Mouse (Mus musculus) MEL (cell line): ENCODE measurements around the gene Shmt2.

Experiments
- CTCF ChIP-seq, 3 experiments: IDR thresholded peaks in 2 of 3; conservative IDR thresholded peaks in 1 of 3; 2 replicates each; pipeline ENCODE4 v1.5.1; 2011 to 2012; ENCODE audit warnings: low read length in 3 of 3, low read depth in 2 of 3, mild to moderate bottlenecking in 2 of 3, improper control_type of control experiment in 1 of 3, inconsistent platforms in 1 of 3, mixed read lengths in 1 of 3, moderate library complexity in 1 of 3; ENCODE audit not compliant: control insufficient read depth in 1 of 3, insufficient read depth in 1 of 3, poor library complexity in 1 of 3, severe bottlenecking in 1 of 3
- EP300 ChIP-seq, 2 experiments: IDR thresholded peaks; 2 replicates each; pipeline ENCODE4 v1.6.1; 2011; ENCODE audit warnings: improper control_type of control experiment in 2 of 2, low read length in 2 of 2, low read depth in 1 of 2, mild to moderate bottlenecking in 1 of 2
- ETS1 ChIP-seq: IDR thresholded peaks from 2 replicates; pipeline ENCODE4 v1.6.1; 2012; ENCODE audit warnings: low read depth, mild to moderate bottlenecking, inconsistent platforms, low read length, improper control_type of control experiment, moderate library complexity
- GABPA ChIP-seq: IDR thresholded peaks from 2 replicates; pipeline ENCODE4 v1.6.1; 2012; ENCODE audit warnings: low read depth, mild to moderate bottlenecking, inconsistent platforms, low read length, improper control_type of control experiment, moderate library complexity
- HCFC1 ChIP-seq: IDR thresholded peaks from 2 replicates; pipeline ENCODE4 v1.6.1; 2012; ENCODE audit warnings: low read depth, mild to moderate bottlenecking, inconsistent platforms, low read length, improper control_type of control experiment, moderate library complexity
- MAX ChIP-seq: IDR thresholded peaks from 2 replicates; pipeline ENCODE4 v1.6.1; 2011; ENCODE audit warnings: low read length, improper control_type of control experiment
- MEF2A ChIP-seq: IDR thresholded peaks from 2 replicates; pipeline ENCODE4 v1.6.1; 2014; ENCODE audit warnings: low read depth, mild to moderate bottlenecking, inconsistent platforms, low read length, improper control_type of control experiment; ENCODE audit not compliant: poor library complexity, insufficient replicate concordance, severe bottlenecking; ENCODE audit errors: extremely low read depth
- SIN3A ChIP-seq: IDR thresholded peaks from 2 replicates; pipeline ENCODE4 v1.6.1; 2012; ENCODE audit warnings: low read length, improper control_type of control experiment, inconsistent platforms

DNA sequence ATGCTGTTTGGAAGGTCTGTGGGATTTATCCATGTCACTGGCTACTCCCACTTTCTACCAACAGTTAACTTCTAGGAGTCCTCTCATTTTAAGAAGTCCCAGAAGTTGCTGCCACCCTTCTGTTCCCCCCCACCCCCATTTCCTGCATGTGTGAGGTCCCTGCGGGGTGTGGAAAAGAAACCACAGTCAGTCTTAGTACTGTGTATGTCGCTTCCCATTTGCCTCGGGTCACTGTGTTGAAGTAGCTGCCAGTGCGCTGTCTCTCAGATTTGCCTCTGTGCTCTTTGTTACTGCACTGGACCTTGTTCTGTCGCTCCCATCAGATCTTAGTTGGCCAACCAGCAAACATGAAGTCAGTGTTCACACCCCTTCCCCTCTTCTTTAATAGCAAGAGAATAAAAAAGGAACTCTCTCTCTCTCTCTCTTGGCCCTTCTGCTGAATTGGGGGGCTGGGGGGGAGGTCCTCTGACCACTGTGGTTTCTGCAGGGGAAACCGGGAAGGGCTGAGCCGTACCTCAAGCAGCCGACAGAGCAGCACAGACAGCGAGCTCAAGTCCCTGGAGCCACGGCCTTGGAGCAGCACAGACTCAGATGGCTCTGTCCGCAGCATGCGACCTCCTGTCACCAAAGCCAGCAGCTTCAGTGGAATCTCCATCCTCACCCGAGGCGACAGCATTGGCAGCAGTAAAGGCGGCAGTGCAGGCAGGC is 50.8 kb downstream of the Shmt2 start:
- no peak for TF ChIP-seq CTCF (IDR thresholded peaks at IDR 0.05 in 2 of 3, conservative IDR thresholded peaks at IDR 0.05 in 1 of 3; ENCODE audit: control insufficient read depth in 1 of 3, insufficient read depth in 1 of 3, low read depth in 2 of 3, low read length in 3 of 3, poor library complexity in 1 of 3, severe bottlenecking in 1 of 3)
- TF ChIP-seq ETS1 = no peak
- no peak for TF ChIP-seq EP300 (IDR thresholded peaks at IDR 0.05; ENCODE audit: low read depth in 1 of 2, low read length in 2 of 2)
- no peak for TF ChIP-seq SIN3A
- TF ChIP-seq MAX = no peak
- no peak for TF ChIP-seq MEF2A
- no peak for TF ChIP-seq HCFC1
- TF ChIP-seq GABPA = no peak
